Mouse (Mus musculus) small intestine, adult 2 months (tissue): ENCODE data around the gene Fam198b.

Experiments used
- CTCF ChIP-seq: fragments of 200-500 bp; IDR thresholded peaks from 2 replicates; pipeline ENCODE4 v1.5.1; 2012; ENCODE audit warnings: low read depth, mild to moderate bottlenecking, control low read depth, inconsistent platforms, low read length, moderate library complexity, mixed read lengths; ENCODE audit not compliant: insufficient replicate concordance, insufficient read length; ENCODE audit errors: extremely low read depth
- POLR2A ChIP-seq: fragments of 200-500 bp; IDR thresholded peaks from 2 replicates; pipeline ENCODE4 v1.6.1; 2012; ENCODE audit warnings: low read depth, mild to moderate bottlenecking, control low read depth, inconsistent platforms, low read length, moderate library complexity

DNA sequence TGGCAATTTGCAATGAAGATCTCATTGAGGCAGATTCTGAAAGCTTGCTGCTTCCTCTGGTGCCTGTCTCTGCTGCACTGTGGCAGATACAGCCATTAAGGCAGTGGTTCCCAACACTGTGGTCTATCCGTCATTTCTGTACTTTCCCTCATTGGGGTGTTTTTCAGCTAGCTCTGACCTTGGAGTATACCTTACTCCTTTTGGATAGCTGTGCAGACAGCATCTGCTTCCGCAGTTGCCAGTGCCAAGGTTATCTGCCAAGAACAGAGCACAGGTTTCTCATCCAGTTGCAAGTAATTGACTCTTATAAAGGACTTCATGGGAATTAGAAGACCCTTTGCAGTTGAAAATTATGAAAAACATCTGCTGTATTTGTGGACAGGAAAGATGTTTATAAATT lies 85.7 kb downstream of the Fam198b start:
- TF ChIP-seq CTCF: no peak
- no peak for TF ChIP-seq POLR2A
